Mouse (Mus musculus): Measurements from ENCODE around the gene Serpinb1a.

GRCm38 (mm10) chr13:32850668-32851404, at the start of gene Serpinb1a:
- TF ChIP-seq GATA2 (IDR thresholded peaks at IDR 0.05; ENCODE audit: borderline replicate concordance, low read depth, low read length) (no peak), CTCF (IDR thresholded peaks at IDR 0.05; ENCODE audit: low read depth, low read length) (no peak), TAL1 (conservative IDR thresholded peaks at IDR 0.05; ENCODE audit: low read depth, low read length) (no peak)
